Mouse (Mus musculus) midbrain, embryonic 14.5 days (tissue): ENCODE results near the gene Mecom. TPM values are rescaled to one million over a fixed set of nuclear protein-coding genes. Genes with fewer than 3 reads are reported as not detected.
"Not testable (repeated sequence)": the region's sequence is repeated elsewhere in the genome, so short reads cannot be mapped to it uniquely, and the experiment has no call there.

ENCODE experiments used
- ATAC-seq: fragments of 200-750 bp; cut with Nextera tagmentation; 2 replicates; pipeline ENCODE4 v1.8.0; 2017; ENCODE audit warnings: moderate number of reproducible peaks, moderate library complexity; ENCODE audit not compliant: low FRiP score, low TSS enrichment
- DNase-seq: peaks from one replicate; pipeline ENCODE4 v3.0.0-alpha.2; 2015
- H3K27ac ChIP-seq: fragments of 300-500 bp; sonication (generic); replicated peaks from 2 replicates; pipeline ENCODE4 v1.5.1; 2014; ENCODE audit warnings: mild to moderate bottlenecking, low read depth, low read length, moderate library complexity
- H3K27me3 ChIP-seq: fragments of 300-500 bp; sonication (generic); 2 replicates; pipeline ENCODE4 v1.6.1; 2014; ENCODE audit warnings: low read length, control low read depth, mixed read lengths; ENCODE audit not compliant: control insufficient read depth, insufficient read depth
- H3K36me3 ChIP-seq: fragments of 300-500 bp; sonication (generic); 2 replicates; pipeline ENCODE4 v1.6.1; 2014; ENCODE audit warnings: low read length, control low read depth; ENCODE audit not compliant: control insufficient read depth, insufficient read depth
- H3K4me1 ChIP-seq: fragments of 300-500 bp; sonication (generic); 2 replicates; pipeline ENCODE4 v1.6.1; 2014; ENCODE audit warnings: mild to moderate bottlenecking, antibody characterized with exemption, low read length, control low read depth; ENCODE audit not compliant: control insufficient read depth, insufficient read depth
- H3K4me2 ChIP-seq: fragments of 300-500 bp; sonication (generic); 2 replicates; pipeline ENCODE4 v1.6.1; 2014; ENCODE audit warnings: mild to moderate bottlenecking, low read length, moderate library complexity
- H3K4me3 ChIP-seq: fragments of 300-500 bp; sonication (generic); replicated peaks from 2 replicates; pipeline ENCODE4 v1.5.1; 2014; ENCODE audit warnings: low read depth, low read length
- H3K9ac ChIP-seq: fragments of 300-500 bp; sonication (generic); replicated peaks from 2 replicates; pipeline ENCODE4 v1.6.1; 2014; ENCODE audit warnings: mild to moderate bottlenecking, low read length, moderate library complexity
- H3K9me3 ChIP-seq: fragments of 300-500 bp; sonication (generic); 2 replicates; pipeline ENCODE4 v1.6.1; 2016; ENCODE audit warnings: low read length, control low read depth, mixed read lengths; ENCODE audit not compliant: control insufficient read depth
- WGBS: fragments of 180-500 bp; shearing (Covaris S2); extraction: QIAGEN DNeasy Blood & Tissue Kit; methylation state at CpG from one replicate; pipeline ENCODE4 v1.1.7; 2014; 5-methylcytosine and 5-hydroxymethylcytosine counted together
- polyA plus RNA-seq: library from polyadenylated mRNA; unstranded; fragments of >200 nt; fragmentation: Nextera tagmentation; extraction: Ambion mirVana; gene quantifications from 2 replicates; pipeline ENCODE4 v1.2.1, GENCODE M21; 2014

The Mecom gene
- polyA plus RNA-seq, 1 experiment from 2014 or later = 10.1 TPM

DNA sequence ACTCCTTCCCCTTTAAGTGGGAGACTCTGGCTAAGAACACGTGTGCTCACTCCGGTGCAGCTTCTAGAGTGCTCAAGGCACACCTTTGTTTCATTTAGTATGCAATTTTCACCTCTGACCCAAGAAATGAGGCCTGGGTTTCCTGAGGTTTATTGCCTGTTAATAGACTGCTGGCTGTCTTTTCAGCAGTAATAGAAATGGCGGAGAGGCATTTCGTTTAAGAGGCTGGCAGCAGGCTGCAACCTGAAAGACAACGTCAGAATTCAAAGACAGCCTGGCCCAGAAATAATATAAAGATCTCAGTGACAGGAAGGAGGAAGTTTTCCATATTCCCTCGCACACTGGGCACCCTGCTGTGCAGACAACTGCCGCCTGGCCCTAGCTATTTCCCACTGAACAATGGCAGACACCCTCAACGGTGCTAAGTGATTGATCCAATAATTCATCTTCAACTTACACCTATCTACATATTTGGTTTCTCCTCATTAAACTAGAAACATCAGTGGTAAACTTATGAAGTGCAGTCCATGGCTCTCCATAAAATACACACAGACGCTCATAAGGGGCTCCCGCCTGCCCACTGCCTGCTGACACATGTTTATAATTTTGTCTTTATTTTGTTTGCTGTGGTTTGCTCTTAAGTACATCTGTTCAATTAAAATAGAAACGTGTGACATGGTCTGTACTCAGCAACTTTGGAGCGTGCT lies 319.7 kb downstream of the Mecom start:
- H3K4me1 ChIP-seq = peaks cover 11% of the 10 kb centered on the region; the same call in 1 of the 2 replicates
- H3K27me3 ChIP-seq = no peaks in the 10 kb centered on the region; the same call in 1 of the 2 replicates
- no peak overlapping the region for H3K4me2 ChIP-seq
- H3K4me3 ChIP-seq = no peak overlapping the region
- H3K27ac ChIP-seq = no peak overlapping the region
- WGBS = 33% methylated on average over 12 of the region's 12 CpGs
- no peak overlapping the region for H3K9ac ChIP-seq
- H3K36me3 ChIP-seq = no peaks in the 10 kb centered on the region
- H3K9me3 ChIP-seq = no peaks in the 10 kb centered on the region
- DNase-seq (peak; percentile 39), ATAC-seq (no peak)

DNA sequence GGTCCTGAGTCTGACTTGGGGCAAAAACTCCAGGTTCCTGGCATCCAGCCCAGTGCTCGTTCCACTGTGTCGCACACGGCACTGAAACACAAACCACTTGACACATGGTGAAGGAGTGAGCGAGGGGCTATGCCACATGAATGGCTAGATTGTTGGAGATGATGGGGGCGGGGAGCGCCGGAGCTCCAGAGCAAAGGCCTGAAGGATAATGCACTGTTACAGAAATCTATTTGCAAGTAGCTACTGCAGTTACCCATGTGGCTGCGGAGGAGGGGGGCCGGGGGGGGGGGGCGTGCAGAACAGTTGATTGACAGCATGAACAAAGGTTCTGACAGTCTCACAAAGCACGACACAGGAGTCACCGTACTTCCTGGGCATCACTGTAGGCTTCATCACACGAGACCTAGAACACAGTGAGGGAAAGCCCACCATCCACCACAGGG lies 320.9 kb downstream of the Mecom start:
- peak; percentile 83 for DNase-seq
- Histone ChIP-seq H3K36me3 (no peaks in the 10 kb centered on the region), H3K9ac (no peak overlapping the region), H3K4me1 (peaks cover 11% of the 10 kb centered on the region; the same call in 1 of the 2 replicates), H3K27me3 (peaks cover 4% of the 10 kb centered on the region), H3K4me2 (0 out of 2 replicates have a peak overlapping the region, but pooled peaks have one; percentile 9), H3K4me3 (no peak overlapping the region), H3K27ac (no peak overlapping the region), H3K9me3 (no peaks in the 10 kb centered on the region)
- ATAC-seq = peak; percentile 91
- 6% methylated on average over 13 of the region's 13 CpGs for WGBS

GRCm38 (mm10) chr3:30225200-30225599 lies 322.6 kb downstream of the Mecom start:
- Histone ChIP-seq H3K27me3 (peaks cover 20% of the 10 kb centered on the region), H3K4me1 (peaks cover 21% of the 10 kb centered on the region; the same call in 1 of the 2 replicates)
- not testable (repeated sequence) for H3K4me3 ChIP-seq, H3K9ac ChIP-seq, H3K9me3 ChIP-seq, ATAC-seq, DNase-seq, H3K36me3 ChIP-seq, H3K27ac ChIP-seq, H3K4me2 ChIP-seq
- WGBS = 90% methylated on average over 6 of the region's 6 CpGs

DNA sequence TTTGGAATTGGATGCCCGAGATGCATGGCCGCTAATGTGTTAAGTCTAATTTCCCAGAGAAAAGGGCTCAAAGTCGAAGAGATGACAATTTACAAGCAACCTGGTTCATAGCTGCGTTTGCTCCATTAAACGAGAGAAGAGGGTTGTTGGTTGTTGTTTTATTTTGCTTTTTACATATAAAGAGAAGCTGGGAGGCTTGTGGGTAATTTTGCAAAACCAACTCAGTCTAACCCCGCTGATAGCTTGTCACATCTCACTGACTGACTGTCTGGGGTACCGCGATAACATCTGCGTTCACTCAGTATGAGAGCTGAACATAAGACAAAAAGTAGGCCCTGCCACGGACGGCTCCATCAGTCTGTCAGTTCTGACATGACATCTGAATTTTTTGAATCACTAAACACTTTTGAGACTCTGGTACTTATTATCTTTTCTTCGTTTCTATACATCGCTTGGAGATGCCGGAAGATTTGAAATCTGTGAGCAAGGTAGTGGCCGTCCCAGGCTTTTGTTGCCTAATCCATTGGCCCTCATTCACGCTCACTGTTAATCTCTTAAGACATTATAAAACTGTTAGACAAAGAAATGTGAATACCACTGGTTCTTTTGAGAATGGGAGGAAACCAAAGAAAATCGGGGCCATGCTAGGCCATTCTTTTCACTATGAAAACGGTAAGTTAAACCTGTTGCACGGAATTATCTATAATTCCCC lies 327.0 kb downstream of the Mecom start:
- peak; percentile 53; the same call in 1 of the 2 replicates for ATAC-seq
- Histone ChIP-seq H3K36me3 (no peaks in the 10 kb centered on the region), H3K4me2 (peak overlapping the region; percentile 17; the same call in 1 of the 2 replicates), H3K9ac (no peak overlapping the region), H3K27me3 (peaks cover 36% of the 10 kb centered on the region), H3K4me1 (peaks cover 15% of the 10 kb centered on the region; the same call in 1 of the 2 replicates), H3K27ac (no peak overlapping the region), H3K9me3 (no peaks in the 10 kb centered on the region), H3K4me3 (0 out of 2 replicates have a peak overlapping the region, but pooled peaks have one; percentile 1)
- peak; percentile 58 for DNase-seq
- 7% methylated on average over 19 of the region's 19 CpGs for WGBS

GRCm38 (mm10) chr3:30219891-30220290 lies 327.9 kb downstream of the Mecom start:
- no peaks in the 10 kb centered on the region for H3K36me3 ChIP-seq
- peak overlapping the region; percentile 20 for H3K4me3 ChIP-seq
- H3K27ac ChIP-seq = no peak overlapping the region
- H3K27me3 ChIP-seq = peaks cover 36% of the 10 kb centered on the region
- ATAC-seq (no peak), DNase-seq (peak; percentile 36)
- peaks cover 15% of the 10 kb centered on the region; the same call in 1 of the 2 replicates for H3K4me1 ChIP-seq
- no peak overlapping the region for H3K9ac ChIP-seq
- peak overlapping the region; percentile 52 for H3K4me2 ChIP-seq
- no peaks in the 10 kb centered on the region for H3K9me3 ChIP-seq
- 7% methylated on average over 8 of the region's 8 CpGs for WGBS

DNA sequence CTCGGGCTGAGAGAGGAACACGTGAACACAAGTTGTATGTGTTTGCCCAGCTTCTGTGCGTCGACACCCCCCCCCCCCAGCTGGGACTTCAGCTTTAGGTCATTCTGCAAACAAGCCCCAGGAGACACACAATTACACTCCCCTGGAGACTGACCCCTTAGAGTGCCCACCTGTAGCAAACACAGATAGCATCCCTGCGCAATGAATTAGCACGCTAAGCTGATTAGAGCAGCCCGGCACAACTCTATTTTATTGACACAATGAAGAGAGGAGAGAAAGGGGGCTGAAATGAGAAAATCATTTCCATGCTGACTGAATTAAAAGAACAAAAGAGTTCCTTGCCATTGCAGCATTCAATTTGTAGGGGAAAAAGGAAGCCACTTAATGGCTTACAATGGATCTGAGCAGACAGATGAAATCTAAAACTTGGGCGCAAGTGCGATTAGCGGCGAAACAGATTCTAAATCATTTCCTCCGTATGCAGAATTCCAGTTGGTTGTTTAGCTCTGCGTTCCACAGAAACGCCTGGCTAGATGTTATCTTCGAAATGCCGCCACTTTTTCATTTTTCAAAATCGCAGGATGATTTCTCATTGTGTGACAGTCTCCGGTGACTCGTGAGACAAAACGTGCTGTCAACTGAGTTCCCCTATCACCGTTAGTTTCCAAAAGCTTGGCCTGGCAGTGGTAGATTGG lies 328.5 kb downstream of the Mecom start:
- DNase-seq (peak; percentile 63), ATAC-seq (no peak)
- Histone ChIP-seq H3K27me3 (peaks cover 36% of the 10 kb centered on the region), H3K27ac (no peak overlapping the region), H3K4me3 (peak overlapping the region; percentile 20), H3K9ac (no peak overlapping the region), H3K4me1 (peaks cover 15% of the 10 kb centered on the region; the same call in 1 of the 2 replicates), H3K36me3 (no peaks in the 10 kb centered on the region), H3K4me2 (peak overlapping the region; percentile 52), H3K9me3 (no peaks in the 10 kb centered on the region)
- WGBS = under 1% methylated on average over 21 of the region's 21 CpGs

DNA sequence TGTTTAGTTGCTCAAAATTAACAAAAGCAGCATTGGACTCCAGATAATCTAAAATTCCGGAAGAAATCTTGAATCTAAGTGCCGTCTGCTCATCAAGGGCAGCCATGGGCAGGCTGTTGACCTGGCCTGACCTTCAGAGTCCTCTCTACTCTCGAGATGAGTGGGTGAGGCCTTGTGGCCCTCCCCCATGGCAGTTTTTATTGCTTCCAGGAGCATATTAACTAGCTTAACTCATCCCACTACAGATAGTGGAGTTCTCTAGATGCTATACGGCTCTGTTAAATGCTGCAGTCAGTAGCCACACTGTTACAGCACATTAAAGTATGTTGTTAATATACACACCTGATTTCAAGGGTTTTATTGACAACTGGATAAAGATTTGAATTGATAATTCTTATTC lies 333.2 kb downstream of the Mecom start:
- no peak overlapping the region for H3K4me3 ChIP-seq
- H3K27me3 ChIP-seq = peaks cover 28% of the 10 kb centered on the region; the same call in 1 of the 2 replicates
- no peaks in the 10 kb centered on the region for H3K36me3 ChIP-seq
- H3K9ac ChIP-seq = no peak overlapping the region
- H3K4me1 ChIP-seq = peaks cover 4% of the 10 kb centered on the region; the same call in 1 of the 2 replicates
- ATAC-seq = no peak
- H3K9me3 ChIP-seq = no peaks in the 10 kb centered on the region
- H3K27ac ChIP-seq = no peak overlapping the region
- no peak overlapping the region for H3K4me2 ChIP-seq
- no peak for DNase-seq
- WGBS = 65% methylated on average over 4 of the region's 4 CpGs

- H3K27ac ChIP-seq = no peak overlapping the region
- H3K27me3 ChIP-seq = peaks cover 26% of the 10 kb centered on the region; the same call in 1 of the 2 replicates
- H3K4me3 ChIP-seq = no peak overlapping the region
- H3K9me3 ChIP-seq = no peaks in the 10 kb centered on the region
- H3K9ac ChIP-seq = no peak overlapping the region
- H3K4me1 ChIP-seq = no peaks in the 10 kb centered on the region
- peak; percentile 26 for DNase-seq
- H3K36me3 ChIP-seq = no peaks in the 10 kb centered on the region
- no peak overlapping the region for H3K4me2 ChIP-seq
- WGBS = 33% methylated on average over 7 of the region's 7 CpGs
- no peak for ATAC-seq
Measured at GRCm38 (mm10) chr3:30213540-30214170, 334.2 kb downstream of the Mecom start.
